ENCODE assay signal across 11 mouse cellular contexts in the genomic region with DNA sequence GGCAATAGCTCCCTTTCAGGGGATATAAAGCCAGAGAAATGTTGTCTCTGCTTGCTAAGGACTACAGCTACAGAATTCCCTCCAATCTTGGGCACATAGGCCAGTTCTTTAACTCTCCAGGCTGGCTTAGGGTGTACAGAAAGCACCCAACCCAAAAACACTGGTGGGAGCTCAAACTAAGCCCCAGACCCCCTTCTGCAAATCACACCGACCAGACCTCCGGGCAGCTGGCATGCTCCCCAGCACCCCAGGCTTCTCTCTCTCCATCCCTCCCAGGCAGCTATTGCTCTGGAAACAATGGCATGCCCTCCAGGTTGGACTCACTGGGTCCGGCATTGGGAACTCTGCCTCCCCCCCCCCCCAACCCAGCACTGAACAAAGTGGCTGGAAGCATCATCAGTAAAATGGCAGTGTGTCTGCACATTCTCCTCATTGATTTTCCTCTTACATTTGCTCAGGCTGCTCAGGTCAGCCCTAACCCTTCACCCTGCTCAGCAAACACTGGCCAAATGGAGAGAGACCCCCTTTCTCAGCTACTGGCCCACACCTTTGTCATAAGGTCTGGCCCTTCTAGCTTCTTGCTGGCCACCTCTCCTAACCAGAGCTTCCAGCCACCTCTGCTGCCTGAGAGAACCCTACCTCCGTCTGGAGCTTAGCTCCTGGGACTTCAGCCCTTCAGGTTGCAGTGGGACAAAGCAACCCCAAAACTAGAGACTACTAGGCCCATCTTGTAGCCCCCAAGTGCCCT. TPM values are rescaled to one million over a fixed set of nuclear protein-coding genes. Genes with fewer than 3 reads are reported as not detected.
DNase-seq lines count a peak whose midpoint lies in the region; ATAC-seq and TF ChIP-seq lines count a peak whose summit lies in the region.
"Had no signal": no experiment of that assay in that cellular context is flagged by ENCODE, and none has a peak within 500 bp of the region (broad histone marks: within the 10 kb centered on the region; RNA-seq: fewer than 3 reads in every experiment).

No protein-coding gene starts in this region.

- no peak for TF ChIP-seq CTCF in embryonic fibroblast, embryonic 13.5 days (IDR thresholded peaks at IDR 0.05; ENCODE audit: borderline replicate concordance, insufficient read depth, low read length)

- H3K36me3 ChIP-seq in heart, embryonic 14.5 days (ENCODE audit: control insufficient read depth, insufficient read depth, low read length): no peaks in the 10 kb centered on the region
- H3K36me3 ChIP-seq in kidney, embryonic 15.5 days: 0 out of 2 replicates have a peak, but pooled peaks cover 7% of the 10 kb centered on the region
- peaks cover 14% of the 10 kb centered on the region for H3K36me3 ChIP-seq in neural tube, embryonic 12.5 days

- H3K4me1 ChIP-seq in heart, embryonic 14.5 days (ENCODE audit: control insufficient read depth in 2 of 2, insufficient read depth in 2 of 2, low read length in 2 of 2): no peaks in the 10 kb centered on the region; a peak in 1 of 4 replicates
- H3K4me1 ChIP-seq in embryonic fibroblast, embryonic 13.5 days (ENCODE audit: control insufficient read depth, insufficient read depth, low read length): peaks cover 2% of the 10 kb centered on the region; the same call in 1 of the 2 replicates
- peaks cover 89% of the 10 kb centered on the region for H3K4me1 ChIP-seq in kidney, embryonic 15.5 days
- H3K4me1 ChIP-seq in neural tube, embryonic 12.5 days: peaks cover 88% of the 10 kb centered on the region

- no peak for ATAC-seq in heart, embryonic 14.5 days (ENCODE audit: insufficient number of reproducible peaks, insufficient read depth, low FRiP score, low read depth)
- no peak for ATAC-seq in kidney, embryonic 15.5 days (replicated peaks; ENCODE audit: low FRiP score)
- ATAC-seq in neural tube, embryonic 12.5 days (ENCODE audit: low FRiP score, low read depth): no peak
- ATAC-seq: activated CD4-positive, CD25-positive, alpha-beta regulatory T cell, adult 4 months had no signal

- no peak for TF ChIP-seq POLR2A in embryonic fibroblast, embryonic 13.5 days (IDR thresholded peaks at IDR 0.05; ENCODE audit: low read depth, low read length)

- H3K4me3 ChIP-seq in heart, embryonic 14.5 days (ENCODE audit: control insufficient read depth in 1 of 2, insufficient read depth in 1 of 2, low read depth in 1 of 2, low read length in 2 of 2): peak overlapping the region in 1 of 2 experiments; percentile 6; a peak in 1 of 4 replicates
- H3K4me3 ChIP-seq in embryonic fibroblast, embryonic 13.5 days (ENCODE audit: insufficient read depth, low read length): peak overlapping the region; percentile 45
- peak overlapping the region; percentile 62 for H3K4me3 ChIP-seq in kidney, embryonic 15.5 days (replicated peaks)
- H3K4me3 ChIP-seq in neural tube, embryonic 12.5 days: peak overlapping the region; percentile 78

- DNase-seq in heart, adult 18-20 months: no peak
- DNase-seq in testis, postnatal 10 days (ENCODE audit: low spot score): no peak
- no peak for DNase-seq in right cerebral cortex, postnatal 4 days
- no peak for DNase-seq in thymus, adult 18-20 months
- DNase-seq: cerebellum, adult 11-12 months had no signal

- H3K9ac ChIP-seq in heart, embryonic 14.5 days (ENCODE audit: low read length): no peak overlapping the region; the same call in 1 of the 2 replicates
- peak overlapping the region; percentile 56 for H3K9ac ChIP-seq in kidney, embryonic 15.5 days
- H3K9ac ChIP-seq in neural tube, embryonic 12.5 days: peak overlapping the region; percentile 93

- no peak overlapping the region for H3K27ac ChIP-seq in heart, embryonic 14.5 days (replicated peaks in 1 of 2; ENCODE audit: control insufficient read depth in 1 of 2, insufficient read depth in 1 of 2, low read depth in 2 of 2, low read length in 2 of 2)
- peak overlapping the region; percentile 68 for H3K27ac ChIP-seq in embryonic fibroblast, embryonic 13.5 days (ENCODE audit: insufficient read depth, low read length)
- H3K27ac ChIP-seq in kidney, embryonic 15.5 days: peak overlapping the region; percentile 98
- H3K27ac ChIP-seq in neural tube, embryonic 12.5 days: peak overlapping the region; percentile 100

- peaks cover 98% of the 10 kb centered on the region for H3K27me3 ChIP-seq in heart, embryonic 14.5 days (ENCODE audit: control insufficient read depth, insufficient read depth, low read length)
- H3K27me3 ChIP-seq in kidney, embryonic 15.5 days: no peaks in the 10 kb centered on the region
- H3K27me3 ChIP-seq in neural tube, embryonic 12.5 days (replicated peaks): no peaks in the 10 kb centered on the region

- H3K4me2 ChIP-seq in heart, embryonic 14.5 days (ENCODE audit: low read length): peak overlapping the region; percentile 24; the same call in 1 of the 2 replicates
- H3K4me2 ChIP-seq in kidney, embryonic 15.5 days: peak overlapping the region; percentile 67
- peak overlapping the region; percentile 99 for H3K4me2 ChIP-seq in neural tube, embryonic 12.5 days (replicated peaks)

- H3K9me3 ChIP-seq in heart, embryonic 14.5 days (ENCODE audit: control insufficient read depth, low read length): no peaks in the 10 kb centered on the region
- no peaks in the 10 kb centered on the region for H3K9me3 ChIP-seq in kidney, embryonic 15.5 days (replicated peaks)
- H3K9me3 ChIP-seq in neural tube, embryonic 12.5 days: no peaks in the 10 kb centered on the region

- 5% methylated on average over 4 of the region's 4 CpGs for WGBS in heart, embryonic 14.5 days
- 13% methylated on average over 4 of the region's 4 CpGs for WGBS in kidney, embryonic 15.5 days
- WGBS in neural tube, embryonic 12.5 days: under 1% methylated on average over 4 of the region's 4 CpGs

RNA-seq across cellular contexts. Expression of a gene that starts 1.8 kb away (rescaled TPM):
- polyA plus RNA-seq in heart, embryonic 14.5 days (2014; fragmentation: Nextera tagmentation; extraction: Ambion mirVana): not detected in 2 replicates
- not detected for total RNA-seq in heart, adult 18-20 months (2021)
- 0.23 TPM in 1 of 2 replicates, not detected in the other for polyA plus RNA-seq in embryonic fibroblast, embryonic 13.5 days (2011; ENCODE audit: insufficient read length, low read depth, missing spikeins)
- polyA plus RNA-seq in kidney, embryonic 15.5 days (2015; fragmentation: Nextera tagmentation; extraction: Ambion mirVana): 2.1 and 2.4 TPM in 2 replicates
- polyA plus RNA-seq in neural tube, embryonic 12.5 days (2016; fragmentation: Nextera tagmentation; extraction: Ambion mirVana): 6.4 and 7.0 TPM in 2 replicates
- total RNA-seq: neutrophil, adult 5-6 weeks had no signal
- polyA plus RNA-seq: activated CD4-positive, CD25-positive, alpha-beta regulatory T cell, adult 4 months had no signal

RNA-seq across cellular contexts. Expression of a gene that starts 12.5 kb away (rescaled TPM):
- polyA plus RNA-seq in heart, embryonic 14.5 days (2014; fragmentation: Nextera tagmentation; extraction: Ambion mirVana): 0.32 and 0.36 TPM in 2 replicates
- total RNA-seq in heart, adult 18-20 months (2021): under 1 TPM in 1 of 2 experiments, not detected in 1; 0.41 TPM
- 3.0 and 4.2 TPM in 2 replicates for polyA plus RNA-seq in embryonic fibroblast, embryonic 13.5 days (2011; ENCODE audit: insufficient read length, low read depth, missing spikeins)
- 1.5 and 1.8 TPM in 2 replicates for polyA plus RNA-seq in kidney, embryonic 15.5 days (2015; fragmentation: Nextera tagmentation; extraction: Ambion mirVana)
- polyA plus RNA-seq in neural tube, embryonic 12.5 days (2016; fragmentation: Nextera tagmentation; extraction: Ambion mirVana): 7.1 and 9.7 TPM in 2 replicates
- total RNA-seq: neutrophil, adult 5-6 weeks had no signal
- polyA plus RNA-seq: activated CD4-positive, CD25-positive, alpha-beta regulatory T cell, adult 4 months had no signal

RNA-seq across cellular contexts. Expression of a gene that starts 14.5 kb away (rescaled TPM):
- 0.51 and 0.66 TPM in 2 replicates for polyA plus RNA-seq in heart, embryonic 14.5 days (2014; fragmentation: Nextera tagmentation; extraction: Ambion mirVana)
- under 1 TPM; 0.15 TPM for total RNA-seq in heart, adult 18-20 months (2021)
- 4.3 and 4.8 TPM in 2 replicates for polyA plus RNA-seq in embryonic fibroblast, embryonic 13.5 days (2011; ENCODE audit: insufficient read length, low read depth, missing spikeins)
- 2.2 and 3.6 TPM in 2 replicates for polyA plus RNA-seq in kidney, embryonic 15.5 days (2015; fragmentation: Nextera tagmentation; extraction: Ambion mirVana)
- 25.6 and 34.2 TPM in 2 replicates for polyA plus RNA-seq in neural tube, embryonic 12.5 days (2016; fragmentation: Nextera tagmentation; extraction: Ambion mirVana)
- total RNA-seq: neutrophil, adult 5-6 weeks had no signal
- polyA plus RNA-seq: activated CD4-positive, CD25-positive, alpha-beta regulatory T cell, adult 4 months had no signal

RNA-seq across cellular contexts. Expression of a gene that starts 21.0 kb away (rescaled TPM):
- 0.75 and 0.82 TPM in 2 replicates for polyA plus RNA-seq in heart, embryonic 14.5 days (2014; fragmentation: Nextera tagmentation; extraction: Ambion mirVana)
- under 1 TPM; 0.12 to 0.23 TPM for total RNA-seq in heart, adult 18-20 months (2021)
- polyA plus RNA-seq in embryonic fibroblast, embryonic 13.5 days (2011; ENCODE audit: insufficient read length, low read depth, missing spikeins): 2.4 and 3.0 TPM in 2 replicates
- polyA plus RNA-seq in kidney, embryonic 15.5 days (2015; fragmentation: Nextera tagmentation; extraction: Ambion mirVana): 0.64 and 0.81 TPM in 2 replicates
- polyA plus RNA-seq in neural tube, embryonic 12.5 days (2016; fragmentation: Nextera tagmentation; extraction: Ambion mirVana): 4.7 and 5.0 TPM in 2 replicates
- total RNA-seq: neutrophil, adult 5-6 weeks had no signal
- polyA plus RNA-seq: activated CD4-positive, CD25-positive, alpha-beta regulatory T cell, adult 4 months had no signal

RNA-seq across cellular contexts. Expression of a gene that starts 25.3 kb away (rescaled TPM):
- 0.31 and 1.3 TPM in 2 replicates for polyA plus RNA-seq in heart, embryonic 14.5 days (2014; fragmentation: Nextera tagmentation; extraction: Ambion mirVana)
- under 1 TPM; 0.40 to 0.59 TPM for total RNA-seq in heart, adult 18-20 months (2021)
- polyA plus RNA-seq in embryonic fibroblast, embryonic 13.5 days (2011; ENCODE audit: insufficient read length, low read depth, missing spikeins): 11.9 and 18.6 TPM in 2 replicates
- polyA plus RNA-seq in kidney, embryonic 15.5 days (2015; fragmentation: Nextera tagmentation; extraction: Ambion mirVana): 11.0 and 11.5 TPM in 2 replicates
- 72.6 and 76.1 TPM in 2 replicates for polyA plus RNA-seq in neural tube, embryonic 12.5 days (2016; fragmentation: Nextera tagmentation; extraction: Ambion mirVana)
- total RNA-seq: neutrophil, adult 5-6 weeks had no signal
- polyA plus RNA-seq: activated CD4-positive, CD25-positive, alpha-beta regulatory T cell, adult 4 months had no signal

Comparison
In these comparisons a context has a peak if more than half of its experiments do, and no peak if none do; other contexts are left out.
1. H3K27ac ChIP-seq: peak in embryonic fibroblast, embryonic 13.5 days (single experiment), kidney, embryonic 15.5 days (single experiment) and neural tube, embryonic 12.5 days (single experiment); none in heart, embryonic 14.5 days (0 of 2).
2. H3K4me2 ChIP-seq: peak in every context shown above with its lines; median percentile 99 in neural tube, embryonic 12.5 days; 67 in kidney, embryonic 15.5 days; 24 in heart, embryonic 14.5 days.